Mouse (Mus musculus): ENCODE results near the gene B430306N03Rik. TPM values are rescaled to one million over a fixed set of nuclear protein-coding genes. Genes with fewer than 3 reads are reported as not detected.

Gene B430306N03Rik
- total RNA-seq, 2 experiments from 2014 or later, result 0.48 TPM; not detected in 1

GRCm38 (mm10) chr17:48365511-48366155, 49.7 kb downstream of the B430306N03Rik start:
- intact Hi-C loops (cut with DNase I), result no loop called here
- Histone ChIP-seq H3K27ac (no peak overlapping the region), H3K4me3 (no peak overlapping the region)
- TF ChIP-seq CTCF (IDR thresholded peaks at IDR 0.05), result no peak
- no peak for DNase-seq (ENCODE audit: extremely low spot score in 1 of 2, low spot score in 2 of 2)

GRCm38 (mm10) chr17:48366806-48367205, 50.9 kb downstream of the B430306N03Rik start:
- intact Hi-C loops (cut with DNase I), result no loop called here
- Histone ChIP-seq H3K27ac (no peak overlapping the region), H3K4me3 (no peak overlapping the region)
- TF ChIP-seq CTCF (IDR thresholded peaks at IDR 0.05), result no peak
- no peak for DNase-seq (ENCODE audit: extremely low spot score in 1 of 2, low spot score in 2 of 2)

GRCm38 (mm10) chr17:48371621-48372020, 55.7 kb downstream of the B430306N03Rik start:
- intact Hi-C loops (cut with DNase I), result loop anchor here (2.0 kb wide), 1 partner anchor 35 kb away; no protein-coding TSS in a partner anchor
- H3K27ac ChIP-seq, result no peak overlapping the region
- TF ChIP-seq CTCF (IDR thresholded peaks at IDR 0.05), result no peak

GRCm38 (mm10) chr17:48372987-48373386, 57.0 kb downstream of the B430306N03Rik start:
- H3K27ac ChIP-seq, result peak overlapping the region; percentile 63
- intact Hi-C loops (cut with DNase I), result loop anchor here (2.0 kb wide), 1 partner anchor 34 kb away; no protein-coding TSS in a partner anchor
- H3K4me3 ChIP-seq, result no peak overlapping the region
- DNase-seq (ENCODE audit: extremely low spot score in 1 of 2, low spot score in 2 of 2), result peak; percentile 26 to 30
- TF ChIP-seq CTCF (IDR thresholded peaks at IDR 0.05), result no peak

More at GRCm38 (mm10) chr17:48371621-48372020, 55.7 kb downstream of the B430306N03Rik start:
- DNase-seq (ENCODE audit: extremely low spot score in 1 of 2, low spot score in 2 of 2), result no peak
- no peak overlapping the region for H3K4me3 ChIP-seq

- no peak for TF ChIP-seq CTCF (IDR thresholded peaks at IDR 0.05)
Observed at GRCm38 (mm10) chr17:48376102-48376501, 60.2 kb downstream of the B430306N03Rik start.

More at GRCm38 (mm10) chr17:48376102-48376501, 60.2 kb downstream of the B430306N03Rik start:
- intact Hi-C loops (cut with DNase I), result loop anchor here (1.0 kb wide), 1 partner anchor 50 kb away; no protein-coding TSS in a partner anchor
- DNase-seq (ENCODE audit: extremely low spot score in 1 of 2, low spot score in 2 of 2), result no peak
- H3K4me3 ChIP-seq, result no peak overlapping the region
- peak overlapping the region; percentile 72; the same call in 1 of the 2 replicates for H3K27ac ChIP-seq

Other genes with a start within 250 kb of the B430306N03Rik start
- not detected for gene 1700067P10Rik, start 226.8 kb upstream of the B430306N03Rik start, total RNA-seq (2021)
- not detected for gene 9830107B12Rik, start 169.9 kb upstream of the B430306N03Rik start, total RNA-seq (2021)
- gene A530064D06Rik, start 148.9 kb upstream of the B430306N03Rik start, total RNA-seq (2021), result not detected
- gene Trem1, start 83.4 kb upstream of the B430306N03Rik start, total RNA-seq (2021), result not detected
- under 1 TPM; 0.36 to 0.72 TPM for gene Trem3, start 68.4 kb upstream of the B430306N03Rik start, total RNA-seq (2021)
- under 1 TPM in 1 of 2 experiments, not detected in 1; 0.34 TPM for gene Treml4, start 51.8 kb upstream of the B430306N03Rik start, total RNA-seq (2021)
- gene Treml2, start 16.6 kb upstream of the B430306N03Rik start, total RNA-seq (2021), result under 1 TPM; 0.18 to 0.49 TPM
- 10 to 100 TPM in 1 of 2 experiments, 1 to 10 TPM in 1; 8.3 to 11.0 TPM for gene Trem2, start 30.3 kb downstream of the B430306N03Rik start, total RNA-seq (2021)
- under 1 TPM; 0.42 to 0.43 TPM for gene Treml1, start 43.8 kb downstream of the B430306N03Rik start, total RNA-seq (2021)
- gene Nfya, start 93.8 kb downstream of the B430306N03Rik start, total RNA-seq (2021), result 10 to 100 TPM; 24.3 to 24.9 TPM
- 10 to 100 TPM; 10.0 to 10.4 TPM for gene Oard1, start 93.9 kb downstream of the B430306N03Rik start, total RNA-seq (2021)
- not detected for gene Apobec2, start 116.8 kb downstream of the B430306N03Rik start, total RNA-seq (2021)
- gene Tspo2, start 135.4 kb downstream of the B430306N03Rik start, total RNA-seq (2021), result not detected
- gene Unc5cl, start 138.8 kb downstream of the B430306N03Rik start, total RNA-seq (2021), result under 1 TPM in 1 of 2 experiments, not detected in 1; 0.30 TPM

Measured in left cerebral cortex, adult 2 months (tissue).